In genomic region chr16:65925986-65926385, GRCm38 (mm10) we compare ENCODE assay signal across 19 mouse cellular contexts.
"Had no signal": no experiment of that assay in that cellular context is flagged by ENCODE, and none has a peak within 500 bp of the region (broad histone marks: within the 10 kb centered on the region; RNA-seq: fewer than 3 reads in every experiment).

No protein-coding gene starts in this region.

- ATAC-seq: liver, postnatal 0 days; lung, postnatal 0 days; midbrain, embryonic 16.5 days had no signal

- H3K4me1 ChIP-seq: liver, embryonic 15.5 days; lung, embryonic 15.5 days; megakaryocyte, embryonic 14.5 days; neural tube, embryonic 12.5 days; stomach, embryonic 15.5 days had no signal

- H3K9ac ChIP-seq: liver, embryonic 15.5 days; liver, postnatal 0 days; lung, embryonic 15.5 days; neural tube, embryonic 12.5 days; stomach, embryonic 15.5 days had no signal

- H3K36me3 ChIP-seq: liver, embryonic 15.5 days; lung, embryonic 15.5 days; neural tube, embryonic 12.5 days; stomach, embryonic 15.5 days had no signal

- H3K4me2 ChIP-seq: liver, embryonic 15.5 days; lung, embryonic 15.5 days; midbrain, embryonic 11.5 days; neural tube, embryonic 12.5 days; stomach, embryonic 15.5 days had no signal

- H3K27ac ChIP-seq: liver, embryonic 15.5 days; lung, embryonic 15.5 days; macrophage; neural tube, embryonic 12.5 days; stomach, embryonic 15.5 days; stomach, postnatal 0 days had no signal

- H3K9me3 ChIP-seq: liver, embryonic 15.5 days; lung, embryonic 15.5 days; neural tube, embryonic 12.5 days; stomach, embryonic 15.5 days had no signal

- DNase-seq: liver, postnatal 0 days; lung, adult 2 months; lung, postnatal 14 days; lung, postnatal 36 days; midbrain, embryonic 14.5 days; right cerebral cortex, postnatal 14 days; thymus, adult 2 months; thymus, postnatal 25 days; thymus, postnatal 4 days had no signal

- H3K27me3 ChIP-seq: liver, embryonic 15.5 days; lung, embryonic 15.5 days; megakaryocyte, embryonic 14.5 days; neural tube, embryonic 12.5 days; stomach, embryonic 15.5 days had no signal

- H3K4me3 ChIP-seq: liver, embryonic 15.5 days; lung, embryonic 15.5 days; megakaryocyte, embryonic 14.5 days; neural tube, embryonic 12.5 days; stomach, embryonic 15.5 days had no signal
